ENCODE assay signal across 21 mouse cellular contexts in genomic region chr16:38905911-38906310, GRCm38 (mm10). TPM values are rescaled to one million over a fixed set of nuclear protein-coding genes. Genes with fewer than 3 reads are reported as not detected.
DNase-seq lines count a peak whose midpoint lies in the region; TF ChIP-seq lines count a peak whose summit lies in the region.
"Had no signal": no experiment of that assay in that cellular context is flagged by ENCODE, and none has a peak within 500 bp of the region (broad histone marks: within the 10 kb centered on the region; RNA-seq: fewer than 3 reads in every experiment).

No protein-coding gene starts in this region.

- no peak for TF ChIP-seq CTCF in layer of hippocampus, adult 2 months (conservative IDR thresholded peaks at IDR 0.05)

- peak; percentile 44 to 71 for DNase-seq in cerebellum, postnatal 10 days
- no peak for DNase-seq in cerebellum, adult 11-12 months
- DNase-seq in layer of hippocampus, adult 2 months (ENCODE audit: low spot score in 2 of 2) = no peak
- DNase-seq in layer of hippocampus, postnatal 25 days (ENCODE audit: extremely low spot score in 1 of 2, low spot score in 1 of 2) = no peak
- peak; percentile 36 for DNase-seq in testis, postnatal 10 days (ENCODE audit: low spot score)
- no peak for DNase-seq in testis, postnatal 14 days (ENCODE audit: low spot score)
- DNase-seq in gastrocnemius, adult 18-20 months (ENCODE audit: low spot score) = no peak
- DNase-seq: adrenal gland, adult 8-10 months; cerebellum, adult 9-10 months; gastrocnemius, postnatal 25 days; heart, postnatal 4 days; kidney, postnatal 36 days; layer of hippocampus, postnatal 36 days; liver; lung, adult 2 months; lung, postnatal 10 days; right cerebral cortex, postnatal 14 days; thymus, postnatal 14 days had no signal

- H3K4me3 ChIP-seq in layer of hippocampus, adult 2 months = no peak overlapping the region
- H3K4me3 ChIP-seq: erythroblast, embryonic 14.5 days had no signal

- peak overlapping the region; percentile 25; the same call in 1 of the 2 replicates for H3K27ac ChIP-seq in layer of hippocampus, adult 2 months
- H3K27ac ChIP-seq: hindbrain, embryonic 14.5 days; liver, embryonic 14.5 days had no signal

RNA-seq across cellular contexts. Expression of gene Igsf11, which starts 13.4 kb away (rescaled TPM):
- 10 to 100 TPM; 44.7 to 50.7 TPM for total RNA-seq in layer of hippocampus, adult 2 months (2021)
- total RNA-seq in layer of hippocampus, postnatal 25 days (2021) = 10 to 100 TPM; 38.7 to 46.0 TPM
- total RNA-seq in gastrocnemius, adult 18-20 months (2021) = under 1 TPM; 0.19 to 0.32 TPM

Comparison
In these comparisons a context has a peak if more than half of its experiments do, and no peak if none do; other contexts are left out.
1. DNase-seq: peak in cerebellum, postnatal 10 days (2 of 2) and testis, postnatal 10 days (single experiment); none in cerebellum, adult 11-12 months (single experiment), layer of hippocampus, adult 2 months (0 of 2), layer of hippocampus, postnatal 25 days (0 of 2), testis, postnatal 14 days (single experiment) and gastrocnemius, adult 18-20 months (single experiment).
2. RNA of gene Igsf11, which starts 13.4 kb away (total RNA-seq): 44.7 to 50.7 TPM in layer of hippocampus, adult 2 months and 38.7 to 46.0 TPM in layer of hippocampus, postnatal 25 days; 0.19 to 0.32 TPM in gastrocnemius, adult 18-20 months; every median in the first group is over 10 times any median in the second.